Mouse (Mus musculus): ENCODE results near the gene Tbc1d22a. TPM values are rescaled to one million over a fixed set of nuclear protein-coding genes. Genes with fewer than 3 reads are reported as not detected.

Tbc1d22a gene
- total RNA-seq, 2 experiments from 2014 or later = 17.9 to 19.3 TPM

Other genes starting within 250 kb of the Tbc1d22a start
- gene Celsr1, start 180.7 kb upstream of the Tbc1d22a start, total RNA-seq (2021) = 1 to 10 TPM; 5.0 to 5.2 TPM
- gene Gramd4, start 156.8 kb upstream of the Tbc1d22a start, total RNA-seq (2021) = 10 to 100 TPM; 52.0 to 57.8 TPM
- gene Cerk, start 28.3 kb upstream of the Tbc1d22a start, total RNA-seq (2021) = 10 to 100 TPM; 29.0 to 31.4 TPM

Data from left cerebral cortex, postnatal 4 days (tissue).